Mouse (Mus musculus) G1E (cell line): ENCODE measurements at regions not wholly inside any gene's neighbourhood (a gene's known extent, or its start where the extent isn't known, plus 50 kb on each side); places are given as distances from the start of the nearest gene placed in this dataset.

Experiments used
- CTCF ChIP-seq: IDR thresholded peaks from 2 replicates; pipeline ENCODE4 v1.5.1; 2012; ENCODE audit warnings: low read depth, low read length, inconsistent platforms, mixed read lengths
- GATA1 ChIP-seq: IDR thresholded peaks from 2 replicates; pipeline ENCODE4 v1.6.1; 2012; ENCODE audit warnings: borderline replicate concordance, low read length, inconsistent platforms, mixed read lengths
- GATA2 ChIP-seq: IDR thresholded peaks from 2 replicates; pipeline ENCODE4 v1.6.1; 2012; ENCODE audit warnings: low read depth, low read length, inconsistent platforms, borderline replicate concordance
- POLR2AphosphoS5 ChIP-seq: IDR thresholded peaks from 2 replicates; pipeline ENCODE4 v1.6.1; 2012; ENCODE audit warnings: low read depth, low read length, inconsistent platforms; ENCODE audit not compliant: insufficient replicate concordance
- TAL1 ChIP-seq: conservative IDR thresholded peaks from 2 replicates; pipeline ENCODE4 v1.6.1; 2012; ENCODE audit warnings: low read depth, low read length, inconsistent platforms, mixed read lengths

DNA sequence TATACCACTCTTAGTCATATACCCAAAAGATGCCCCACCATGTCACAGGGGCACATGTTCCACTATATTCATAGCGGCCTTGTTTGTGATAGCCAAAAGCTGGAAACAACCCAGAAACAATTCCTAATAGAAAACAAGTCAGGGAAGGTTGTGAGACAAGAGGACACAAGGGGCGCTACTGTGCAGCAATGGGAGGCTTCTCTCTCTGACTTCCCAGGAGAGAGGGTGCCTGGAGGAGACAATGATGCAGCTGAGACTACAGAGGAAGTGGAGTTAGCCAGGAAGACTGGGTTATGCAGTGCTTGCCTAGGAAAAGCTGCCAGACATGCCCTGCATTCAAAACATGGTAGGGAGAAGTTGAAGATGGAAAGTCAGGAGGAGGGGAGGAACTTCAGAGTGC, 102.6 kb downstream of the Stard3nl start:
- TF ChIP-seq GATA1, result no peak
- no peak for TF ChIP-seq CTCF
- TF ChIP-seq TAL1, result no peak
- TF ChIP-seq POLR2AphosphoS5, result no peak
- no peak for TF ChIP-seq GATA2
